Comparison of ENCODE assay signal across 13 mouse cellular contexts in genomic region chr2:104218588-104219065, GRCm38 (mm10).
A peak's percentile ranks its signal among the peaks of the same experiment; 100 is the strongest.
DNase-seq lines count a peak whose midpoint lies in the region; ATAC-seq and TF ChIP-seq lines count a peak whose summit lies in the region.
"Had no signal": no experiment of that assay in that cellular context is flagged by ENCODE, and none has a peak within 500 bp of the region (broad histone marks: within the 10 kb centered on the region; RNA-seq: fewer than 3 reads in every experiment).

No protein-coding gene starts in this region.

- H3K36me3 ChIP-seq in kidney, embryonic 16.5 days (ENCODE audit: insufficient read depth, low read length) = no peaks in the 10 kb centered on the region
- H3K36me3 ChIP-seq in kidney, adult 2 months (ENCODE audit: control insufficient read depth, insufficient read depth, low read length) = no peaks in the 10 kb centered on the region
- peaks cover 6% of the 10 kb centered on the region for H3K36me3 ChIP-seq in forebrain, embryonic 14.5 days (ENCODE audit: control insufficient read depth, insufficient read depth, low read length)
- H3K36me3 ChIP-seq in lung, postnatal 0 days (ENCODE audit: insufficient read depth, low read length) = no peaks in the 10 kb centered on the region
- H3K36me3 ChIP-seq: limb, embryonic 15.5 days had no signal

- no peak overlapping the region for H3K9ac ChIP-seq in kidney, embryonic 16.5 days (replicated peaks; ENCODE audit: low read length)
- no peak overlapping the region for H3K9ac ChIP-seq in forebrain, embryonic 14.5 days (ENCODE audit: low read length)
- H3K9ac ChIP-seq in lung, postnatal 0 days (replicated peaks; ENCODE audit: low read depth) = no peak overlapping the region
- H3K9ac ChIP-seq: limb, embryonic 15.5 days had no signal

- H3K27me3 ChIP-seq in kidney, embryonic 16.5 days (ENCODE audit: insufficient read depth, low read length) = no peaks in the 10 kb centered on the region
- H3K27me3 ChIP-seq in kidney, adult 2 months (replicated peaks; ENCODE audit: control insufficient read depth, insufficient read depth, low read length) = no peaks in the 10 kb centered on the region
- H3K27me3 ChIP-seq in forebrain, embryonic 14.5 days (replicated peaks; ENCODE audit: control insufficient read depth, insufficient read depth, low read length) = no peaks in the 10 kb centered on the region
- no peaks in the 10 kb centered on the region for H3K27me3 ChIP-seq in lung, postnatal 0 days (replicated peaks; ENCODE audit: insufficient read depth, low read length)
- H3K27me3 ChIP-seq: limb, embryonic 15.5 days had no signal

- no peaks in the 10 kb centered on the region for H3K9me3 ChIP-seq in kidney, embryonic 16.5 days (ENCODE audit: low read length)
- H3K9me3 ChIP-seq in forebrain, embryonic 14.5 days (replicated peaks; ENCODE audit: control insufficient read depth, low read length) = no peaks in the 10 kb centered on the region
- H3K9me3 ChIP-seq in lung, postnatal 0 days (ENCODE audit: low read length) = no peaks in the 10 kb centered on the region
- H3K9me3 ChIP-seq: limb, embryonic 15.5 days had no signal

- TF ChIP-seq POLR2A in kidney, adult 2 months (IDR thresholded peaks at IDR 0.05; ENCODE audit: low read depth, low read length) = no peak

- no peak for DNase-seq in kidney, adult 2 months
- DNase-seq in brain, adult 2 months (ENCODE audit: low read depth, low spot score) = peak; percentile 53
- peak; percentile 29 for DNase-seq in forebrain, embryonic 14.5 days (ENCODE audit: low spot score)
- DNase-seq in lung, postnatal 0 days (ENCODE audit: low spot score) = peak; percentile 57
- no peak for DNase-seq in cerebellum, adult 11-12 months
- DNase-seq in gastrocnemius, adult 18-20 months (ENCODE audit: low spot score) = no peak
- no peak for DNase-seq in yolk sac, embryonic 10.5 days (ENCODE audit: low spot score)
- DNase-seq: adrenal gland, postnatal 25 days; gastrocnemius, postnatal 14 days; kidney, postnatal 36 days had no signal

- no peak for TF ChIP-seq EP300 in lung, postnatal 0 days (IDR thresholded peaks at IDR 0.05)

- H3K4me1 ChIP-seq in kidney, embryonic 16.5 days (ENCODE audit: insufficient read depth, low read length) = peaks cover 21% of the 10 kb centered on the region; the same call in 1 of the 2 replicates
- H3K4me1 ChIP-seq in kidney, adult 2 months (ENCODE audit: control insufficient read depth, insufficient read depth, low read length) = no peaks in the 10 kb centered on the region
- H3K4me1 ChIP-seq in forebrain, embryonic 14.5 days (ENCODE audit: control insufficient read depth, insufficient read depth, low read length) = peaks cover 3% of the 10 kb centered on the region; the same call in 1 of the 2 replicates
- no peaks in the 10 kb centered on the region for H3K4me1 ChIP-seq in lung, postnatal 0 days (ENCODE audit: insufficient read depth, low read depth, low read length)

- 22% methylated on average over 9 of the region's 9 CpGs for WGBS in kidney, embryonic 16.5 days
- WGBS in kidney, adult 2 months = 44% methylated on average over 9 of the region's 9 CpGs
- WGBS in forebrain, embryonic 14.5 days = 70% methylated on average over 9 of the region's 9 CpGs
- WGBS in lung, postnatal 0 days = 32% methylated on average over 9 of the region's 9 CpGs

- no peak for TF ChIP-seq CTCF in kidney, adult 2 months (conservative IDR thresholded peaks at IDR 0.05; ENCODE audit: insufficient read depth, insufficient read length, low read depth, low read length)
- TF ChIP-seq CTCF in lung, postnatal 0 days (IDR thresholded peaks at IDR 0.05) = no peak

- no peak overlapping the region for H3K4me3 ChIP-seq in kidney, embryonic 16.5 days (ENCODE audit: low read length)
- H3K4me3 ChIP-seq in kidney, adult 2 months (ENCODE audit: insufficient read depth, low read depth, low read length) = no peak overlapping the region
- H3K4me3 ChIP-seq in forebrain, embryonic 14.5 days (ENCODE audit: low read depth, low read length) = no peak overlapping the region
- H3K4me3 ChIP-seq in lung, postnatal 0 days (ENCODE audit: low read depth, low read length) = no peak overlapping the region
- H3K4me3 ChIP-seq: limb, embryonic 15.5 days had no signal

- no peak overlapping the region for H3K27ac ChIP-seq in kidney, embryonic 16.5 days (ENCODE audit: low read length)
- no peak overlapping the region for H3K27ac ChIP-seq in kidney, adult 2 months (ENCODE audit: insufficient read depth, low read depth, low read length)
- 0 out of 2 replicates have a peak overlapping the region, but pooled peaks have one; percentile 27 for H3K27ac ChIP-seq in forebrain, embryonic 14.5 days (ENCODE audit: low read depth, low read length)
- no peak overlapping the region for H3K27ac ChIP-seq in lung, postnatal 0 days (ENCODE audit: low read length)
- H3K27ac ChIP-seq: limb, embryonic 15.5 days had no signal

- peak; percentile 61; the same call in 1 of the 2 replicates for ATAC-seq in kidney, embryonic 16.5 days (ENCODE audit: low FRiP score, low TSS enrichment)
- no peak for ATAC-seq in forebrain, embryonic 14.5 days
- peak; percentile 71 for ATAC-seq in lung, postnatal 0 days
- ATAC-seq: Patski had no signal

- H3K4me2 ChIP-seq in kidney, embryonic 16.5 days (replicated peaks; ENCODE audit: low read depth, low read length) = 0 out of 2 replicates have a peak overlapping the region, but pooled peaks have one; percentile 24
- H3K4me2 ChIP-seq in forebrain, embryonic 14.5 days (ENCODE audit: low read length) = no peak overlapping the region
- no peak overlapping the region for H3K4me2 ChIP-seq in lung, postnatal 0 days (replicated peaks; ENCODE audit: low read depth, low read length)
- H3K4me2 ChIP-seq: limb, embryonic 15.5 days had no signal

Comparison
In these comparisons a context has a peak if more than half of its experiments do, and no peak if none do; other contexts are left out.
1. DNase-seq: peak in brain, adult 2 months (single experiment), forebrain, embryonic 14.5 days (single experiment) and lung, postnatal 0 days (single experiment); none in kidney, adult 2 months (single experiment), cerebellum, adult 11-12 months (single experiment), gastrocnemius, adult 18-20 months (single experiment) and yolk sac, embryonic 10.5 days (single experiment).